Mouse (Mus musculus) liver, postnatal 0 days (tissue): ENCODE results near the gene Prb1. TPM values are rescaled to one million over a fixed set of nuclear protein-coding genes. Genes with fewer than 3 reads are reported as not detected.
"Not testable (repeated sequence)": the region's sequence is repeated elsewhere in the genome, so short reads cannot be mapped to it uniquely, and the experiment has no call there.

ENCODE experiments used
- ATAC-seq: fragments of 200-750 bp; cut with Nextera tagmentation; 2 replicates; pipeline ENCODE4 v1.8.0; 2017; ENCODE audit warnings: mild to moderate bottlenecking, moderate library complexity
- DNase-seq: peaks from one replicate; pipeline ENCODE4 v3.0.0-alpha.2; 2016
- H3K27ac ChIP-seq: fragments of 300-500 bp; sonication (generic); 2 replicates; pipeline ENCODE4 v1.5.1; 2014; ENCODE audit warnings: antibody characterized with exemption, moderate library complexity, mild to moderate bottlenecking, low read depth
- H3K27me3 ChIP-seq: fragments of 300-500 bp; sonication (generic); 2 replicates; pipeline ENCODE4 v1.6.1; 2014; ENCODE audit warnings: low read length, control low read depth, mixed read lengths; ENCODE audit not compliant: insufficient read depth
- H3K36me3 ChIP-seq: fragments of 300-500 bp; sonication (generic); replicated peaks from 2 replicates; pipeline ENCODE4 v1.6.1; 2014; ENCODE audit warnings: mild to moderate bottlenecking, control low read depth, low read length, moderate library complexity, mixed read lengths; ENCODE audit not compliant: insufficient read depth
- H3K4me1 ChIP-seq: fragments of 300-500 bp; sonication (generic); 2 replicates; pipeline ENCODE4 v1.6.1; 2014; ENCODE audit warnings: antibody characterized with exemption, mild to moderate bottlenecking, control low read depth; ENCODE audit not compliant: insufficient read depth
- H3K4me2 ChIP-seq: fragments of 300-500 bp; sonication (generic); 2 replicates; pipeline ENCODE4 v1.6.1; 2014; ENCODE audit warnings: low read depth, mild to moderate bottlenecking, low read length, moderate library complexity, mixed read lengths
- H3K4me3 ChIP-seq: fragments of 300-500 bp; sonication (generic); 2 replicates; pipeline ENCODE4 v1.5.1; 2014; ENCODE audit warnings: low read depth, low read length
- H3K9ac ChIP-seq: fragments of 300-500 bp; sonication (generic); replicated peaks from 2 replicates; pipeline ENCODE4 v1.6.1; 2014; ENCODE audit warnings: mild to moderate bottlenecking, moderate library complexity
- H3K9me3 ChIP-seq: fragments of 300-500 bp; sonication (generic); 2 replicates; pipeline ENCODE4 v1.6.1; 2016; ENCODE audit warnings: mild to moderate bottlenecking, control low read depth, low read length, mixed read lengths
- polyA plus RNA-seq: library from polyadenylated mRNA; unstranded; fragments of >200 nt; fragmentation: Nextera tagmentation; extraction: Ambion mirVana; gene quantifications from 2 replicates; pipeline ENCODE4 v1.2.1, GENCODE M21; 2015

Prb1 gene
- not detected in 2 replicates for polyA plus RNA-seq

DNA sequence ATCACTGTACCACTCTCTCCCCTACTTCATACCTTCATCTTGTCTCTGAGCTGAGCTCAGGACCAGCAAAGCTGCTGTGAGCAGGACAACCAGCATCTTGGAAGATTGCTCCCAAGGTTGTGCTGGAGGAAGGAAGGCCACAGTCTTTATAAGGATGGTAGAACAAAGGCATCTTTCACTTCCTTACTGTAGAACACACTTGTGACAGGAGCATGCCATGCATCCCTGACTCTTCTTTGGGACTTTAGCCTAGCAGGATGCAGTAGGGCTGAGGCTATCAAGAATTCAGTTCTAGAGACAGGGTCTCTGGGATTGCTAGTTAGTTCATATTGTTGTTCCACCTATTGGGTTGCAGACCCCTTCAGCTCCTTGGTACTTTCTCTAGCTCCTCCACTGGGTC is at the start of gene Prb1:
TSS of gene Prb1 (minus strand) at position 101 of the 400 bp plus-strand sequence.
- not testable (repeated sequence) for H3K36me3 ChIP-seq, H3K4me2 ChIP-seq, H3K27ac ChIP-seq, H3K4me1 ChIP-seq, H3K9ac ChIP-seq, H3K4me3 ChIP-seq, H3K27me3 ChIP-seq, H3K9me3 ChIP-seq, DNase-seq, ATAC-seq

Other genes with a start within 250 kb of the Prb1 start
- gene Prpmp5, start 104.2 kb upstream of the Prb1 start, polyA plus RNA-seq, result not detected in 2 replicates
- gene Gm8882, start 153.6 kb upstream of the Prb1 start, polyA plus RNA-seq, result not detected in 2 replicates